Mouse (Mus musculus) inflammation-experienced regulatory T-cells, adult 6 months (primary cell): Measurements from ENCODE around the gene Tmtc4. TPM values are rescaled to one million over a fixed set of nuclear protein-coding genes. Genes with fewer than 3 reads are reported as not detected.

ENCODE experiments used
- ATAC-seq: one replicate; pipeline ENCODE4 v1.8.0; 2017
- polyA plus RNA-seq, 3 experiments: library from polyadenylated mRNA; unstranded; fragments of 100-300 nt; shearing (Covaris generic); gene quantifications; one replicate each; pipeline ENCODE4 v1.2.1; 2017

The Tmtc4 gene
- polyA plus RNA-seq, 3 experiments from 2014 or later, result 9.1 to 24.4 (median 21.4) TPM

DNA sequence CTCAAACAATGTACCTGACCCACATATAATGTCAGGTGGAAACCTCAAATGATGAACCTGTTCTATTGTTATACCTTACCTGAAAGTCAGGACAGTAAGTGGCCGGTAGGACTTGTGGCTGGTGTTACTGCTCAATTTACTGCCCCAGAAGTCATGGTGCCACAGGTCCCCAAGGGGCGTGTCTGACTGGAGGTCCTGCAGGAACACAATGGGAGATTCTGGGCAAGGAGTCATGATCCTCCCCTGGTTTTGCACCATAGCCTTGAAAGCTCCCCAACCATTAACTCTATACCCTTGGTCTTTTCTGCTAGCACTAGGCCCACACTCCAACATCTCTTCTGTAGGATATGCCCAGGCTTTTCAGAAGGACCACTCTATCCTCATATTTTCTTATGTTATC, 10.7 kb downstream of the Tmtc4 start:
- ATAC-seq, result no peak

GRCm38 (mm10) chr14:122968049-122968448, 15.8 kb downstream of the Tmtc4 start:
- no peak for ATAC-seq

DNA sequence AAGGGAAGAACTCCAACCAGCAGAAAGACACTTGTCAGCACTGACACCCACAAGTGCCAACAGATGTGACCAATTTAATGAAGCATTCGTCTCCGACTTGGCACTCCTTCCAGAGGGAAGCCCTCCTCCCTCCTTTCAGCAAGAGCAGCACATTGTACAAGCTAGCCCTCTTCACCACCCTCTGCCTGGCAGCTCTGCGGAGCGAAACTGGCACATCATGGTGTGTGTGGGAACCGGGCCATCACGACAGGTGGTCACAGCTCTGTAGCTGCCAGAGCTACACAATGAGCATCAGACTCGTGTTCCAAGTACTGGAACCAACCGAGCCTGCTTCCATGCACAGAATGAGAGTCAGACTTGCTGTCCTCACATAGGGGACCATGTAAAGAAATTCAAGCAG, 25.9 kb downstream of the Tmtc4 start:
- ATAC-seq, result no peak

GRCm38 (mm10) chr14:122953331-122953730, 30.5 kb downstream of the Tmtc4 start:
- peak; percentile 35 for ATAC-seq

GRCm38 (mm10) chr14:122952556-122952955, 31.3 kb downstream of the Tmtc4 start:
- ATAC-seq, result no peak

DNA sequence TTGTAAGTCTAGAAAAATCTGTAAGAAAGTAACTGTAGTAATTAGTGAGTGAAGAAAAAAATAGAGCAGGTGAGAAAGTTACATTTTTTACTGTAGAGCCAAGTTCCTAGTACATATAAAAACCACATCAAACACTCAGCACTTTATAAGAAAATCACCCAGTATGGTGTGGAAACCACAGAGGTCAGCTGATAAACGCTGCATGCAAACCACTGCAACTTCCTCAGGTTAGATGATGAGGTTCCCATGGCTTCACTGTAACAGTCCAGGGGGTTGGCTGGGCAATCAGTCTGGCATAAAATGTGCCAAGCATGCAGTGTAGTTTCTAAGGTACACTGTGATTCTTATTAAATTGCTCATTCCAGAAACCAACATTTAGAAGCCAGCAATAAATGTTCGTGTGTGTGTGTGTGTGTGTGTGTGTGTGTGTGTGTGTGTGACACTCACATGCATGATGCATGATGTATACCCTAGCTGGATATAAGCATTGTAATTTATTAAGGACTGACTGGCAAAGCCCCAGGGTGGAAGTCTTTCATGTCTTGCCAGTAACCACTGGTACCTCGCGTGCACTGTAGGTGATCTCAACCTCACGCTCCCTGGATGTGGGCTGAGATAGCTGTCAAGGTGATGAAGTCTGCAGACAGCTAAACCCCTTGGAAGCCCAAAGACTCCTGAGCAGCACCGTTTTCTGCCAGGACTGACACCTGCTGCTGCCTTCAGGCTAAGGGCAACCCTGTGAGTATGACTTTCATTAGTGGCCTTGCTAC, 32.0 kb downstream of the Tmtc4 start:
- peak; percentile 90 for ATAC-seq

- ATAC-seq, result no peak
Observed at GRCm38 (mm10) chr14:122950915-122951314, 32.9 kb downstream of the Tmtc4 start.

DNA sequence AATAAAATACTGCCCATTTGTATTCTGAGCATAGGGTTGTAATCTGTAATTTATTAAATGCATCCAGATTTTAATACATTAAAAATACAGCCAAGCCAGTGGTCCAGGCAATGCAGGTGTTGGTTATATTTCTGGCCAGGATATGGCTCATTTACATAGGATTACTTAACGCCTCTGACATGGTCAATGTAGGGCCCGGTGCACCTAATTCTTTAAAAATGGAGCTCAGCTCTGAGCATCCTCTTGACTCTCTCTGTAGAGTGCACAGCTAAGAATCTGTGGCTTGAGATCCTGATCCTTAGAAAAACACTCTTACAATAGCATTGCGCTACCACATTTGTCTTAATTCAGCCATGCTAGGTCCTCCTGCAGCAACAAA, 40.4 kb downstream of the Tmtc4 start:
- ATAC-seq, result no peak

- no peak for ATAC-seq
Observed at GRCm38 (mm10) chr14:122942757-122943474, 40.9 kb downstream of the Tmtc4 start.

GRCm38 (mm10) chr14:122936460-122936859, 47.4 kb downstream of the Tmtc4 start:
- ATAC-seq, result no peak

GRCm38 (mm10) chr14:122920011-122920410, 63.8 kb downstream of the Tmtc4 start:
- no peak for ATAC-seq

GRCm38 (mm10) chr14:122917676-122918075, 66.2 kb downstream of the Tmtc4 start:
- no peak for ATAC-seq

- no peak for ATAC-seq
Observed at GRCm38 (mm10) chr14:122913657-122914056, 70.2 kb downstream of the Tmtc4 start, which contains the start of gene Ggact. Gene Ggact (minus strand): TSS chr14:122913757.

- ATAC-seq, result peak; percentile 63
Observed at GRCm38 (mm10) chr14:122912812-122913498, 70.9 kb downstream of the Tmtc4 start.

DNA sequence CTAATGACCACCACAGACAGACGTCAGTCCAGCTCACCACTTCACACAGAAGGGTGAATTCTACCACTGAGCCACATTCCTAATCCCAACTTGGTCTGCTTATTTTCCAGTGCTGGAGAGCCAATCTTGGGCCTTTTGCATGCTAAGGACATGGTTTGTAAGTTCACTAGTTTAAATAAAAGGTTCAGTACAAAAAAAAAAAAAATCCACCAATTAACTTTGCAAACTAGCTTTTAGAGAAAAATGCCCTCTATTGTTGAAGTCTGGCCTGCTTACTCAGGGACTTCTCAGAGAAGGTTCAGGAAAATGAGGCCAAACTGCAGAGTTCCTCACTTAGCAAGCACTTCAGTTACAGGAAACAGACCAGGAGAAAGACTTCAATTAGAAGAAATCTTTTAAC, 71.7 kb downstream of the Tmtc4 start:
- no peak for ATAC-seq

GRCm38 (mm10) chr14:122911265-122911664, 72.6 kb downstream of the Tmtc4 start:
- ATAC-seq, result no peak

DNA sequence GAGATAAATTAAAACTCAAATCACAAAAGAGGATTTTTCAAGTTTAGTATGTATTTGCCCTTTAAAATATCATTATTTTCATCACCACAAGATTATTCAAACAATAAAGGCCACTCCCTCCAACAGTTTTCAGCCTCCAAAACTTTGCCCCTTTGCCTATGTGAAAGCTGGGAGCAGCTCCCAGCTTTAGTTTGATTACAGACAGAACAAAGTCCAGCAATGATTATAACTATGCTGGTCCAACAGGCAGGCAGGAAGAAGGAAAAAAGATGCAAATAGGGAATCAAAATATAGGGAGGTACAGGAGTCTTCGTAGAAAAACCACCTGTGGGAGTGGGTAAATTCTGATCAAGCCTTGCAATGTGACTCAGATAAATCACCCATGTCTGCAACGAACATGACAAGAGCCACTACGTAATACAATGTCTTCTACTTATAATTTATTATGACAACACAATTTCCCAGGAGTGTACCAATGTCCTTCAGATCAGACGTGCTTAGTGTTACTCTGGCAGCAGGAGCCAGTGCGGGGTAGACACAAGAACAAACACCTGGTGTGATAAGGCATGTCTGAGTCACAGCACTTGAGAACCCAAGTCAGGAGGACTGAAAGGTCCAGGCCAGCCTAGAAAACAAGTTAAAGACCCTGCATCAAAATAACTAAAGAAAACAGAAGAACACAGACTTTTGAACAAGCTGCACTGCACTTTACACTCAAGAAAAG, 74.3 kb downstream of the Tmtc4 start:
- ATAC-seq, result no peak

DNA sequence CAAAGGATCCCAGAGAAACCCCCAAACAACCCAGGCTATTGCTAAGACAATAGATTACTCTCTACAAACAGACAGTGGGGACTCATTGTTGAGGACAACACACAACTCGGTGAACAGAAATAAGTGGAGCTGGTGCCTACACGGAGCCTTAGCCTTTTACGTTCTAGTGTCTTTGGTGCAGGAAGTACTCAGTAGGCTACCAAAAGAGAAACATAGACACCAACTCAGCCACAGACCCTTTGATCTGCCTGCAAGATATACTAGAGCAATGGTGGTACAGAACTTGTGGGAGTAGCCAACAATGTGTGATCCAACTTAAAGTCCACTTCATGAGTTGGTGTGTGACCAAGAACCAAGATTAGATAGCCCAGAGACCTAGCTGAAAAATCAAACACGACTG, 75.8 kb downstream of the Tmtc4 start:
- peak; percentile 85 for ATAC-seq

GRCm38 (mm10) chr14:122905007-122905406, 78.8 kb downstream of the Tmtc4 start:
- no peak for ATAC-seq

GRCm38 (mm10) chr14:122903923-122904351, 79.9 kb downstream of the Tmtc4 start:
- ATAC-seq, result no peak

DNA sequence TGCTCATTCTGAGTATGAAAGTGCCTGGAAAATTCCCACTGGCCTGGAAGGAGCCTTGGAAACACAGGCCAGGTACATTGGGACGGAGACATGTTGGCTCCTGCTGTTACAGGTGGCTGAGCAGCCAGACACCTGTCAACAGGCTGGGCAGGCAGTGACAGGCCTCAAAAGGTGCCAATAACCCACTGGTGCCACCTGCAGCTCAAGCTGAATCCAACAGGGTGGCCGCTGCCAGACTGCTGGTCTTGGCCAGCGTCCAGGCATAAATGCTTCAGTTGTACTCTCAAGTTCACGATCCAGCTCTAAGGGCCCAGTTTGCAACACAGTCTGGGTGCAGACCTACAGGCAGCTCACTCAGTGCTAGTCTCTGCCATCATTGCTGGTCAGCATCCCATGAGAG, 81.0 kb downstream of the Tmtc4 start:
- no peak for ATAC-seq

GRCm38 (mm10) chr14:122902136-122902535, 81.7 kb downstream of the Tmtc4 start:
- peak; percentile 98 for ATAC-seq

GRCm38 (mm10) chr14:122901715-122902114, 82.1 kb downstream of the Tmtc4 start:
- ATAC-seq, result peak; percentile 45
